Mouse (Mus musculus) CH12.LX (cell line): ENCODE data around the gene Fli1.

Experiments
- CHD1 ChIP-seq: IDR thresholded peaks from 2 replicates; pipeline ENCODE4 v1.6.1; 2012; ENCODE audit warnings: low read depth, low read length, improper control_type of control experiment, inconsistent platforms
- CTCF ChIP-seq, 2 experiments: IDR thresholded peaks in 1 of 2; conservative IDR thresholded peaks in 1 of 2; 2 replicates each; pipeline ENCODE4 v1.5.1; 2011 to 2012; ENCODE audit warnings: low read depth in 2 of 2, low read length in 2 of 2, improper control_type of control experiment in 1 of 2, inconsistent platforms in 1 of 2, mild to moderate bottlenecking in 1 of 2, moderate library complexity in 1 of 2
- EP300 ChIP-seq: IDR thresholded peaks from 2 replicates; pipeline ENCODE4 v1.6.1; 2011; ENCODE audit warnings: low read length, improper control_type of control experiment
- JUND ChIP-seq: conservative IDR thresholded peaks from 2 replicates; pipeline ENCODE4 v1.6.1; 2011; ENCODE audit warnings: low read depth, low read length, improper control_type of control experiment
- MAX ChIP-seq: IDR thresholded peaks from 2 replicates; pipeline ENCODE4 v1.6.1; 2011; ENCODE audit warnings: low read length, improper control_type of control experiment
- MYC ChIP-seq: IDR thresholded peaks from 2 replicates; pipeline ENCODE4 v1.6.1; 2011; ENCODE audit warnings: low read depth, mild to moderate bottlenecking, improper control_type of control experiment, low read length
- POLR2A ChIP-seq: IDR thresholded peaks from 2 replicates; pipeline ENCODE4 v1.6.1; 2011; ENCODE audit warnings: low read depth, mild to moderate bottlenecking, improper control_type of control experiment, low read length
- RCOR1 ChIP-seq: conservative IDR thresholded peaks from 2 replicates; pipeline ENCODE4 v1.6.1; 2012; ENCODE audit warnings: low read depth, mild to moderate bottlenecking, inconsistent platforms, low read length, improper control_type of control experiment
- SMC3 ChIP-seq: IDR thresholded peaks from 2 replicates; pipeline ENCODE4 v1.6.1; 2011; ENCODE audit warnings: low read depth, low read length, improper control_type of control experiment
- UBTF ChIP-seq: IDR thresholded peaks from 2 replicates; pipeline ENCODE4 v1.6.1; 2012; ENCODE audit warnings: low read depth, mild to moderate bottlenecking, inconsistent platforms, low read length, improper control_type of control experiment, moderate library complexity
- USF1 ChIP-seq: IDR thresholded peaks from 2 replicates; pipeline ENCODE4 v1.6.1; 2014; ENCODE audit warnings: low read depth, mild to moderate bottlenecking, inconsistent platforms, low read length, improper control_type of control experiment
- USF2 ChIP-seq: conservative IDR thresholded peaks from 2 replicates; pipeline ENCODE4 v1.6.1; 2011; ENCODE audit warnings: low read depth, low read length, improper control_type of control experiment
- ZC3H11A ChIP-seq: IDR thresholded peaks from 2 replicates; pipeline ENCODE4 v1.6.1; 2012; ENCODE audit warnings: low read depth, mild to moderate bottlenecking, inconsistent platforms, low read length, improper control_type of control experiment

DNA sequence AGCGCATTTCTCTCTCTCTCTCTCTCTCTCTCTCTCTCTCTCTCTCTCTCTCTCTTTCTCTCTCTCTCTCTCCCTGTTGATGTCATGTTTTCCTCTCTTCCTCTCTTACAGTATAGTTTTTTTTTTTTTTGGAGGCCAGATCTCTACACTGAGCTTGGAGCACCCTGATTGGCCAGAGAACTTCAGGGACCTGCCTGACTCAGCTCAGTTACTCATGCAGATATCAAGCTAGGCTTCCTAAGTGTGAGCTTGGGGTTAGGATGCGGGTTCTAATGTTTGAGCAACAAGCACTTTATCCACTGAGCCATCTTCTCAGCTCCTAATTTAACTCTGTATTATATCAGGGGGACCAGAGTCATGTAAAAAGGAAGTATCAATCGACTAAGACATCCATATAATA is 126.7 kb downstream of the Fli1 start:
- TF ChIP-seq MAX (no peak), POLR2A (no peak), SMC3 (no peak), EP300 (no peak), RCOR1 (no peak), CTCF (conservative IDR thresholded peaks at IDR 0.05 in 1 of 2, IDR thresholded peaks at IDR 0.05 in 1 of 2; ENCODE audit: low read depth in 2 of 2, low read length in 2 of 2) (no peak), MYC (no peak), CHD1 (no peak), USF1 (no peak), JUND (no peak), USF2 (no peak), UBTF (no peak), ZC3H11A (no peak)
